Mouse (Mus musculus) thymus, postnatal 10 days (tissue): Measurements from ENCODE around the gene Ccdc80.

Source experiments
- DNase-seq, 2 experiments: peaks; one replicate each; pipeline ENCODE4 v3.0.0; 2021; ENCODE audit warnings: low spot score in 2 of 2

Ccdc80 gene

DNA sequence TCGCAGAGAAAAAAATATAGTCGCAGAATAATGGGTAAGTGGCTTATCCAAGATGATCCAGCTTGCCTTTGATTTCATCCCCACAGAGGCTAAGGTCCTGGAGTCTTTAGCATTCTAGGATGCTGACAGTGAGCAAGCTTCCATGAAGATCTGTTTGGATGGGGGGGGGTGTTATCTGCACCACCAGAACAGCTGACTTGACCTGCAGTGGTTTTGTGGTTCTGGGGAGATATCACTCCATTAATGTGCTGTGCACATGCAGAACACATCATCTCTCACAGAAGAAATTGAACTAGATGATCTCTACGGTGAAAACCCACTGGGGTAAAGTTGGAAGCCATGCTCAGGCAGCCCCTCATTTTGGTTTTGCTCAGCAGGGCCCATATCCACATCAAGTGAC, 24.0 kb downstream of the Ccdc80 start:
- no peak for DNase-seq

DNA sequence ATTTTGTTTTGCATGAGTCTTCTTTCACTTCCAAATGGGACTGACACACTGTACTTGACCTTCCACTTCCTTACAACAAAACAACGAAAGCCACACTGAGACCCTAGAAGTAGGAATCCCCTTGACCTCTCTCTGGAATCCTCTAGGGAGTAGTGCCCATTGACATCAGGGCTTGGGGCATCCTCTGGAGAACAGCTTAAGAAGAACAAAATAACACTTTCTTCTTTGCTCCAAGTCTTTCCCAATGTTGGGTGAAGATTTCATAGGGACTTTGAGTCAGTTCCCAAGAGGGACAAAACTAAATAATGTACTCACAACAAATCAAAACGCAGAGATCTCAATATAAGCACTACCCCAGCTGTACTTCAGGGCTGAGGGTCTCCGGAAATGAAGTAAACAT, 25.6 kb downstream of the Ccdc80 start:
- DNase-seq: no peak

DNA sequence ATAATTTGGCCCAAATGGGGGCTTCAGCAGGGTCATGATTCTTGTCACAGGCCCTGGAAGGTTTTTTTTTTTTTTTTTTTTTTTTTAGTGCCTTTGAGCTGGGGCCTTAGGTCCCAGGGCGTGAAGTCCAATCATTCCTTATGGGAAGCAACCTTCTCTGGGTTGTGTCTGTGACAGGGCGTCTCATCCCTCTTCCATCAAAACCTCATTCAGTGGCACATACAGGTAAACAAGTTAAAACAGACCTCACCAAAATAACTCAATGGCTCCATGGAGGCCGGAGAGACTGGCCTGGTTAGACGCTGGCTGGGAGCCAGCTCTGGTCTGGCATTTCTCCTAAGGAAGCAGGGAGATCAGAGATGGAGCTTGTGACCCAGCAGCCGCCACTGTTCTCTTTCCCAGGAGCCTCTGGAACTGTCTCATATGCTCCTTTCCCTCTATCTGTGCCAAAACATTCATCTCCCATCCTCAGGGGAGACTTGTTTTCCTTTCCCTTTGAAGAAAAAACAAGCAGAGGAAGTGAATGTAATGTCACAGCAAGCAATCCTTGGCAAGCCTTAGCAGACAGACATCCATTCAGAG, 27.7 kb downstream of the Ccdc80 start:
- DNase-seq: no peak

DNA sequence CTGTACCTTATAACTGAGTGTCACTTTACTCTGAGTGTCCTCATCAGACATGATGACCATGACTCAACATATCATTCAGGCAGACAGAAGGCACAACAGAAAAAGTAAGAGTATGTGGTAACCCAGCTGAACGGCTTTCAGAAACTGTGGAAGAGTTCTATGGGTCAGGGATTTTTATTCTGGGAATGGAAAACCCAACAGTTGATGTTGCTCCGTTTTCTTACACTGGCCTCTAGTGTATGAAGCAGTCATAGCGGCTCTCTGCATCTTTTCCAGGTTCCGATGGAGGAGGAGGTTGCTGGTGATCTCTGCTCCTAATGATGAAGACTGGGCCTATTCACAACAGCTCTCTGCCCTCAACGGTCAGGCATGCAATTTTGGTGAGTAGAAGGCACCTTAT, 29.4 kb downstream of the Ccdc80 start:
- no peak for DNase-seq

DNA sequence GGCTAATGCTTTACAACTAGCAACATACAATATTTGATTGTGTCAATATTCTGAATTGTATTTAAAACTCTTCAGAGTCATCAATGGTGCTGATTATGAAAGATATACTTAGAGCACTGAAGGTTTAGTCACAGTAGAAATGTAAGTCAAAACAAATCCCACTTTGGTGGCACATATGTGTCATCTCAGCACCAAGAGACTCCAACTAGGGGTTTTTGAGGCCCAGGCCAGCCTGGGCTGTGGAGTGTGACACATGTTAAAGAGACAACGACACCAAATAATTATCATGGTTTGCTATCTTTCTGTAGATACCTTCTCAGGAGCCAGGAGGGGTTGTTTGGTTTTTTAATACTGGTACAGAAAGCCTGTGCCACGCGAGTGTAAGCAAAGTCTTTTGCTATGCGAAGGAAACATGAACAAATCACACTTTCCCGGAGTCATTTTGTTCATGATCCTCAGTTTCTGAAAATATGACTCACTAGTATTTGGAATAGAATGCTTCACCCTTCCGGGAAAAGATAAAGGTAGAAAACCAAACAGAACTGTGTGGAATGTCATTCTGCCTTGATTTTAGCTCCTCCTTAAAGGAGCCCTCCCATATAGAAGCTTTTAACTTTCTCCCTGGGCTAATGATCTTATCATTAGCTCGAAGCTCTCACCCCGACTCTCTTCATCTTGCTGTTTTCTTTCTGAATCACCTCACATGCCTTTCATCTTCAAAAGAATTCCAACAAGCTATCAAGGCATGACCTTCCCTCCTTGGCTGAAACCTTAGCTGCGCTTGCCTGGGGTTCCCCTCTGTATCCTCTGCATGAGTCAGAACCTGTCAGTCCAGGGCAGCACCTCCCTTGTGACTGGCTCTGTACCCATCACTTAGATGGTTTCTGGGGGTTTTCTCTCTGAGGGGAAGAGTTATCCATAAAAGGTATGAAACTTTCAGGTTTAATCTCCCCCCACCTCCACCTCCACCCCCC, 31.3 kb downstream of the Ccdc80 start:
- no peak for DNase-seq

DNA sequence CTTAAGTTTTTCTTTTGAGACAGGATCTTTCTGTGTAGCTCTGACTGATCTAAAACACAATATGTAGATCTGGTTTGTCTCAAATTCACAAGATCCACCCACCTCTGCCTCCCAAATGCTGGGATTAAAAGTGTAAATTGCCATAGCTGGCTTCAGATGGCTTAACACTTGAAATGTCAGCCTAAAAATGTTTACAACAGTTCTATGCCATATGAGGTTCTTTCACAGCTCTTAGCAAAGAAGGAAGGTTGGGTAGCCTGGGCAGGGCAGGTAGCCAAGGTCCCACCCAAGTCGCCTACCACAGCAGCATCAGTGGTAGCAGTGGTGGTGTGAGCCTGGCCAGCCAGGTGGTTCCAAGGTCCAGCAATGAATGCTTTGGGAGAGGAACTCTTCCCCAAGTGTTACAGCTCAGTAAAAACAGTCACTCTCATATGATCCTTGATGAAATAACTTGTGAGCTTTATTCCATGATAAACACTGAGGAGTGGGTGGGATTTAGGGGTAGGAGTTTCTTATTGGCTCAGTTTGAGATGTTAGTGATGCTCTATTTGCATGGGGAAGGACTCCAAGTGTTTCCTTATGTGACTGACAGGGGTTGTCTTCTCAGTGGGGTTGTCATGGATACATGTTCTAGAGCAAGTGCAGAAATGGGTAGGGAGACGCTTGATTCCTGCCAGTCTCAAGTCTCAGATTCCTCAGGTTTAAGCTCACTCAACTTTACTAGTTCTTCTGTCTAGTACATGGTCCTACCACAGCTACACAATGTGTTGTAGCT, 34.9 kb downstream of the Ccdc80 start:
- no peak for DNase-seq

DNA sequence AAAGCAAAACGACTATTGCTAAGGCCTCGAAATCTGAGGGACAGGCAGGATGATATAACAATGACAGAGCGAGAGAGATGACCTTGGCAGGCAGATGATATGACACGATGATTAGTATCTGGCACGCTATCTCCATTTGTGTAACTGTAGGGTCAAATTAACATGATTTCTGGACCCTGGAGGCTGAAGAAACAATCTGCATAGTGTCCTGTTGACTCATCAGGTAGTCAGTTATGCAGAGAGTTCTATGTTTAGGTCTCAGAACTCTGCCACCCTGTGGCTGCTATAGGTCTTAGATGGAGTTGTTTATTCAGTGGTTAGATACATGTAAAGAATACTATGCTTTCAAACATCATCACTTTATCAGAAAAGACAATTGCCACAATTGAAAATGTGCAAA, 48.5 kb downstream of the Ccdc80 start:
- DNase-seq: no peak

DNA sequence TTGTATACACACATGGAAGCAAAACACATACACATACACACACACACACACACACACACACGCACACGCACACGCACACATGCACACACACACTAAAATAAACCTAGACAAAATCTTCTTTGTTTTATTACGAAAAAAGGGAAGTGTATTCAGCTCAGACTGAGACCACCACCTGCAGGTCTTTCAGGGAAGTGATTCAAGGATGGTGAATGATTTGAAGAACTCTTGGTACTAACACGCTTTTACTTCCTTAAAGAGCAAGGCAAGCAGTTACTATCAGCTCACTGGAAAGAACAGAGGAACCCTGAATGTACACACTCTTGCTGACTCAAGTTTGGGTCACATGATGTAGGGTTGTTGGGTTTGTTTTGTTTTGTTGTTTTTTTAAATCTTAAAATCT, 49.4 kb downstream of the Ccdc80 start:
- no peak for DNase-seq

DNA sequence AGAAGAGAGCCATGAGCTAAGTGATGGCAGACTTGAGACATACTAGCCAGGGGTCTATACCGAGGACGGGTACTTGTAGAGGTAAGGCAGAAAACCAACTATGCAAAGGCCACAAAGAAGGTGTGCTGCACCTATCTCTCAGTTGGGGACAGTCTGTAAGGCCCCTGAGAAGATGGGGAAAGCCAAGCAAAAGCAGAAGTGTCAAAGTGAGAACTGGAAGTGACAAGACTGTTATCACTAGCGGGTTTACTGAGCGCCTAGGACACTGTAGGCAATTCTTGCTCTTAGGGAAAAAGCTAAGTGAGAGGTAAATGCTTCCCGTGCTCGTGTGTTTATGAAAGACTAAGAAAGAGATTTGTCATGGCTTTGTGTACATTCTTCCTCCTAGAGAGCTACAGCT, 51.9 kb downstream of the Ccdc80 start:
- DNase-seq: no peak

DNA sequence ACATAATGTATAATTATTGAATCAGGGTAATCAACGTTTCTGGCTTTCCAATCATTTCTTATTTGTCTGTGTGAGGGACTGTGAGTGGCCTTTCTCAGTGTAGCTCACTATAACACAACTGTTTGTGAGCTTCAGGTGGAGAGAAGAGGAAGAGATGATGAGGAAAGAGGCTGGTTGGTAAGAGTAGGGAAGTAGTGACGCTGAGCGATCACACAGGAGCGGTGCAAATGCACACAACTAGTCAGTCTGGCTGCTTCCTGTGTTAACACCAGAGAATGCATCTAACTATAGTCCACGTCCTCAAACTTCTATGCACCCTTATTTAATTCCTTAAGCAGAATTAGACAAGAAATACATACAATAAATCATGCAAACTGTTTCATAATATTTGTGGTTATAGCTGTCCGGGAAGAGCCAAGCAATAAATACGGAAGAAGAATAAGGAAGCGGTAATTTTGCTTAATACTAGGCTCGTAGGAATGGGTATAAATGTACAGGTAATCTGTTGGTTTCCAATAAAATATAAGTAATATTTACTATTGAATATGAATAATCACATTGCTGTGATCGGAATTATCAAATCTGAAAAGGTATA, 55.4 kb downstream of the Ccdc80 start:
- no peak for DNase-seq

DNA sequence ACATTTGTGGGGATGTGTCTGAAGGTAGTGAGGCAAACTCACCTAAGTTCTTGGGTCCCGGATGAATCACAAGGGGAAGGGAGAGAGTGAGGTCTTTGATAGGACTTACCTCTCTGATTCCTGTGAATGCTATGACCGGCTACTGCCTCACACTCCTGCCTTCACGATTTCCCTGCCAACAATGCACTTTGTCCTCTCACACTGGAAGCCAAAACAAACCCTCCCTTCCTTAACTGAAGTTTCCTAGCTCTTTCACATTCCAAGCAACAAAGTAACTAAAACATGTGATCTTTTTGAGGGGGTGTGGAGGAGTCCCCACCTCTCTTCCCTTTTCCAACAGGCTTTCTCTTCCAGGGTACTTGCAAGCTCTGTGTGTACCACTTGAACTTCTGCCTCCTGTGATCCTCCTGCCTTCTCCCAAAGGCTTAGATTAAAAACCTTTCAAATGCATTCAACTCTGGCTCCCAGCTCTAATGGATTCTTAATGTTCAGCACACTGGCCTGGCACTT, 61.6 kb downstream of the Ccdc80 start:
- DNase-seq: no peak

DNA sequence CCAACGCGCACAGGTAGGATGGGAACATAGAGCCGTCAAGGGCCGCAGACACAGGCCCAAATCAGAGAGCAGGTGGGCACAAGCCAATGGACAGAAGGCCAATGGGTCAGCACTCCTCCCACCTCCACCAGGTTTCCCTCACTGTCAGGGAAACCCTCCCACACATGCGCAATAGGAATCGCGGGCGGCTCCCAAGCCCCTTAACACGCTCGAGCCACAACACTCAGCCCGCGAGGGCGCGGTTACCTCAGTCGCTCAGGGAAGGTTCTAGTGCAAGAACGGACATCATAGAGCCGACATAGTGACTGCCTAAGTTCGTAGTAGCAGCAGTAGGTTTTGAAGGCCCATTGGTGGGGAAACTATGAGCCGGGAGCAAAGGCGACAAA, 64.9 kb downstream of the Ccdc80 start:
- DNase-seq: peak; percentile 56 to 73

DNA sequence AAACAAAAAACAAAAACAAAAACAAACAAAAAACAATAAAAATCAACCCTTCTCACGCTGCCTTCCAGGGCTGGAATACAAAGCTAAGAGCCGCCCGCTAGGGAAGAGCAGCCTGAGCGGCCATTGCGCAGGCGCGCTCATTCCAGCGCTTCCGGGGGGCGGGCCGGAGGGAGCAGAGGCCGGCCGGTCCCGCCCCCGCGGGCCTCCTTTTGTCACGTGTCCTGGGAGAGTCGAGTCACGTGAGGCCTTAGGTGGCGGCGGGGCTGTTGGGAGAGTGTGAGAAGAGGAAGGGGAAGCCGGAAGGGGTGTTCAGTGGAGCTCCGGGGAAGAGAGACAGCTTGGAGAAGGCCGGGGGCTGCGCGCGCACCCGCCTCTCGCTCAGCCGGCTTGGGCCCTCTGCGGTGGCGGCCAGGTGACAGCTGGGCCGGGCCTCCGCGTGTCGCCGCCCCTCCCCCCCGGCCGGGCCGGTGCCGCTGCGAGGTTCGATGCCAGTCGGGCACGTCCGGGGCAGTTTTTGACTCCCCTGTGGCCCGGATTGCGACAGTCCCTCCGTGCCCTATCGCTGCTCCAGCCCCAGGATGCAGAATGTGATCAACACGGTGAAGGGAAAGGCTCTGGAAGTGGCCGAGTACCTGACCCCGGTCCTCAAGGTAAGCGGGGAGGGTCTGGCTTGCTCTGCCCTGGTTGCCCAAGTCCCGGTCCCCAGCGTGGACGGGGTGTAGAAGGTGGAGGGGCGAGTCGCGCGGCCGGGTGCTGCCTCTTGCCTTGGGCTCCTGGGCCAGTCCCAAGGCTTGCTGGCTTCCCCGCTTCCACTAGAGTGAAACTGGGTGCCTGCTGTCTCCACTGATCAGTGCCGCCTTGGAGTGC, 65.6 kb downstream of the Ccdc80 start, which contains the start of the genes Slc35a5 and Atg3:
Slc35a5 (minus strand) TSS at position 185 of the 867 bp plus-strand sequence.
Atg3 (plus strand) TSS at position 264 of the 867 bp plus-strand sequence.
- DNase-seq: peak; percentile 97 to 98

DNA sequence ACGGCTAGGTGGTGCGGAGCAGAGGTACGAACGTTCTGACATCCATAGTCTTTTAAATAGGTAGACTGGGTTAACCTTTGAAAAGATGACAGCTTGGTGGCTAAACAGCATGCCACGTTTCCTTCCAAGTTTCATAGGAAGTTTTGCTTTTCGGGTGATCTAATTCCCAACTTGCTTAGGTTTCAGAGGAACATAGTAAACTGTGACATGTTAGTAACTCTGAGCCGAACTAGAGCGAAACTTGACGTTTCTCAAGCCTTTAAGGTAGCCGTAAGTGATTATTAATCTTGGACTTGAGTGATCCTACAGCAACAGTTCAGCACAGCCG, 66.2 kb downstream of the Ccdc80 start:
- no peak for DNase-seq
